Mouse (Mus musculus) neural tube, embryonic 12.5 days (tissue): Measurements from ENCODE around the gene Icam2. TPM values are rescaled to one million over a fixed set of nuclear protein-coding genes. Genes with fewer than 3 reads are reported as not detected.

Experiments used
- ATAC-seq: fragments of 200-750 bp; cut with Nextera tagmentation; 2 replicates; pipeline ENCODE4 v1.8.0; 2017; ENCODE audit warnings: low read depth, mild to moderate bottlenecking, moderate TSS enrichment, moderate library complexity; ENCODE audit not compliant: low FRiP score
- H3K27ac ChIP-seq: fragments of 300-500 bp; sonication (generic); 2 replicates; pipeline ENCODE4 v1.5.1; 2016
- H3K27me3 ChIP-seq: fragments of 300-500 bp; sonication (generic); replicated peaks from 2 replicates; pipeline ENCODE4 v1.6.1; 2016; ENCODE audit warnings: mild to moderate bottlenecking
- H3K36me3 ChIP-seq: fragments of 300-500 bp; sonication (generic); 2 replicates; pipeline ENCODE4 v1.6.1; 2016; ENCODE audit warnings: mild to moderate bottlenecking
- H3K4me1 ChIP-seq: fragments of 300-500 bp; sonication (generic); 2 replicates; pipeline ENCODE4 v1.6.1; 2016
- H3K4me2 ChIP-seq: fragments of 300-500 bp; sonication (generic); replicated peaks from 2 replicates; pipeline ENCODE4 v1.6.1; 2016; ENCODE audit warnings: mild to moderate bottlenecking
- H3K4me3 ChIP-seq: fragments of 300-500 bp; sonication (generic); 2 replicates; pipeline ENCODE4 v1.5.1; 2016
- H3K9ac ChIP-seq: fragments of 300-500 bp; sonication (generic); 2 replicates; pipeline ENCODE4 v1.6.1; 2016; ENCODE audit warnings: mild to moderate bottlenecking
- H3K9me3 ChIP-seq: fragments of 300-500 bp; sonication (generic); 2 replicates; pipeline ENCODE4 v1.6.1; 2016; ENCODE audit warnings: mild to moderate bottlenecking
- WGBS: fragments of 180-500 bp; shearing (Covaris S2); methylation state at CpG from one replicate; pipeline ENCODE4 v1.1.7; 2016; 5-methylcytosine and 5-hydroxymethylcytosine counted together
- polyA plus RNA-seq: library from polyadenylated mRNA; unstranded; fragments of >200 nt; fragmentation: Nextera tagmentation; extraction: Ambion mirVana; gene quantifications from 2 replicates; pipeline ENCODE4 v1.2.1, GENCODE M21; 2016

The Icam2 gene
- polyA plus RNA-seq, 1 experiment from 2014 or later = 16.6 TPM

- WGBS = 25% methylated on average over 2 of the region's 2 CpGs
- H3K9ac ChIP-seq = no peak overlapping the region
- no peak for ATAC-seq
- no peaks in the 10 kb centered on the region for H3K36me3 ChIP-seq
- no peaks in the 10 kb centered on the region for H3K4me1 ChIP-seq
- H3K9me3 ChIP-seq = no peaks in the 10 kb centered on the region
- no peak overlapping the region for H3K27ac ChIP-seq
- no peak overlapping the region for H3K4me2 ChIP-seq
- H3K4me3 ChIP-seq = no peak overlapping the region
- no peaks in the 10 kb centered on the region for H3K27me3 ChIP-seq
Observed at GRCm38 (mm10) chr11:106334066-106334465, 53.8 kb downstream of the Icam2 start.

GRCm38 (mm10) chr11:106332458-106332857, 55.4 kb downstream of the Icam2 start:
- no peaks in the 10 kb centered on the region for H3K4me1 ChIP-seq
- 63% methylated on average over 4 of the region's 4 CpGs for WGBS
- no peak for ATAC-seq
- H3K4me2 ChIP-seq = no peak overlapping the region
- no peaks in the 10 kb centered on the region for H3K36me3 ChIP-seq
- H3K27me3 ChIP-seq = no peaks in the 10 kb centered on the region
- no peak overlapping the region for H3K27ac ChIP-seq
- H3K9ac ChIP-seq = no peak overlapping the region
- H3K9me3 ChIP-seq = no peaks in the 10 kb centered on the region
- H3K4me3 ChIP-seq = no peak overlapping the region

DNA sequence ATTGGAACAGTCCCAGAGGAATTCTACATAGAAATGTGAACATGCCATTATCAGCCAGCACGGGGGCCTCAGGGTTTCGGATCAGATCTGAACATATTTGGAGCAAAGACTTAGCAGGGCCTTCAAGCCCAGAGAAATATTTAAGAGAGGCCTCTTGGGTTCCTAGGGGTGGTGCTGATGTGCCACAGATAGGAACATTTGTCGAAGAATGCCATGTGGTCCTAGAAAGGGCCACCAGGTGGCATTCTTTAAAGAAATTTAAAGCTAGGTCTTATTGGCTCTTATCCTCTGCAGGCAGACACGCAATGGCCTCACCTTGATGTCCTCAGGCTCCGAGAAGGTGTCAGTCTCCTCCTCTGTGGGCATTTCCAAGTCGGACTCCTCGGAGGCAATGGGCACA, 58.2 kb downstream of the Icam2 start:
- Histone ChIP-seq H3K27ac (no peak overlapping the region), H3K4me1 (no peaks in the 10 kb centered on the region), H3K9ac (no peak overlapping the region), H3K9me3 (no peaks in the 10 kb centered on the region), H3K4me2 (no peak overlapping the region), H3K4me3 (no peak overlapping the region), H3K27me3 (no peaks in the 10 kb centered on the region), H3K36me3 (no peaks in the 10 kb centered on the region)
- 68% methylated on average over 7 of the region's 7 CpGs for WGBS
- no peak for ATAC-seq

- no peak overlapping the region for H3K4me3 ChIP-seq
- H3K9ac ChIP-seq = no peak overlapping the region
- no peaks in the 10 kb centered on the region for H3K36me3 ChIP-seq
- WGBS = 76% methylated on average over 6 of the region's 6 CpGs
- H3K27ac ChIP-seq = no peak overlapping the region
- no peaks in the 10 kb centered on the region for H3K4me1 ChIP-seq
- no peak for ATAC-seq
- H3K27me3 ChIP-seq = no peaks in the 10 kb centered on the region
- no peak overlapping the region for H3K4me2 ChIP-seq
- no peaks in the 10 kb centered on the region for H3K9me3 ChIP-seq
Observed at GRCm38 (mm10) chr11:106329128-106329527, 58.7 kb downstream of the Icam2 start.

- Histone ChIP-seq H3K4me3 (no peak overlapping the region), H3K9me3 (no peaks in the 10 kb centered on the region), H3K36me3 (no peaks in the 10 kb centered on the region), H3K9ac (no peak overlapping the region), H3K4me1 (no peaks in the 10 kb centered on the region), H3K27me3 (no peaks in the 10 kb centered on the region), H3K27ac (no peak overlapping the region), H3K4me2 (no peak overlapping the region)
- WGBS = 79% methylated on average over 5 of the region's 5 CpGs
- no peak for ATAC-seq
Observed at GRCm38 (mm10) chr11:106328521-106328920, 59.4 kb downstream of the Icam2 start.

Other genes with a start within 250 kb of the Icam2 start
- gene Gm10840, start 227.2 kb downstream of the Icam2 start, polyA plus RNA-seq = not detected in 2 replicates
- gene Limd2, start 227.2 kb downstream of the Icam2 start, polyA plus RNA-seq = 277 and 281 TPM in 2 replicates
- 37.1 and 38.3 TPM in 2 replicates for gene Strada, start 185.9 kb downstream of the Icam2 start, polyA plus RNA-seq
- 89.5 and 90.2 TPM in 2 replicates for gene Ccdc47, start 171.7 kb downstream of the Icam2 start, polyA plus RNA-seq
- gene Ddx42, start 171.1 kb downstream of the Icam2 start, polyA plus RNA-seq = 108 and 113 TPM in 2 replicates
- gene Ftsj3, start 132.0 kb downstream of the Icam2 start, polyA plus RNA-seq = 52.3 TPM in 2 replicates
- gene Psmc5, start 131.9 kb downstream of the Icam2 start, polyA plus RNA-seq = 358 and 381 TPM in 2 replicates
- gene Smarcd2, start 115.1 kb downstream of the Icam2 start, polyA plus RNA-seq = 38.4 and 40.7 TPM in 2 replicates
- gene Tcam1, start 111.4 kb downstream of the Icam2 start, polyA plus RNA-seq = 0.10 and 0.19 TPM in 2 replicates
- not detected in 2 replicates for gene Gh, start 86.2 kb downstream of the Icam2 start, polyA plus RNA-seq
- gene Cd79b, start 73.3 kb downstream of the Icam2 start, polyA plus RNA-seq = 1.0 and 1.3 TPM in 2 replicates
- 0.03 and 0.13 TPM in 2 replicates for gene Scn4a, start 34.8 kb downstream of the Icam2 start, polyA plus RNA-seq
- gene Prr29, start 22.6 kb downstream of the Icam2 start, polyA plus RNA-seq = not detected in 2 replicates
- gene Ern1, start 99.8 kb upstream of the Icam2 start, polyA plus RNA-seq = 6.2 and 6.3 TPM in 2 replicates
- gene Tex2, start 225.3 kb upstream of the Icam2 start, polyA plus RNA-seq = 16.3 TPM in 2 replicates